Mouse (Mus musculus): ENCODE measurements around the gene Zfp536.

The Zfp536 gene

GRCm38 (mm10) chr7:37559851-37560250, 213.6 kb downstream of the Zfp536 start:
- no peak for DNase-seq (ENCODE audit: inconsistent age in 2 of 2, low spot score in 1 of 2)

DNA sequence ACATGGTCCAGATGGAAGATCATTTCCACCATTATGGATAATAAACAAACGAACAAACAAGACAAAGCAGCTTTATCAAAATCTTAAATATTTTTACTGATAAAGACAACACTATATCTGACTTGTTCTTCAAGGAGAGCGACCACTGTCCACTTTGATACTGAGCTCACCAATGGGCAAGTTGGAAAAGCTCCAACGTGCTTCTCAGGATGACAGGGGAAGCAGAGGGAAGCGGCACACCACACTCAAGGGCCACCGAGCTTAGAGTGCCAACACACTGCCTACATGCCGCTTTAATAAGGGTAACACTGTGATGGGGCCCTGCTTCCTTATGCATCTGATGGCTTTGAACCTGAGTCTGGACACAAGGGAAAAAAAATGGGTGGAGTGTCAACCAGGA, 214.1 kb downstream of the Zfp536 start:
- DNase-seq (ENCODE audit: inconsistent age in 2 of 2, low spot score in 1 of 2), result no peak

DNA sequence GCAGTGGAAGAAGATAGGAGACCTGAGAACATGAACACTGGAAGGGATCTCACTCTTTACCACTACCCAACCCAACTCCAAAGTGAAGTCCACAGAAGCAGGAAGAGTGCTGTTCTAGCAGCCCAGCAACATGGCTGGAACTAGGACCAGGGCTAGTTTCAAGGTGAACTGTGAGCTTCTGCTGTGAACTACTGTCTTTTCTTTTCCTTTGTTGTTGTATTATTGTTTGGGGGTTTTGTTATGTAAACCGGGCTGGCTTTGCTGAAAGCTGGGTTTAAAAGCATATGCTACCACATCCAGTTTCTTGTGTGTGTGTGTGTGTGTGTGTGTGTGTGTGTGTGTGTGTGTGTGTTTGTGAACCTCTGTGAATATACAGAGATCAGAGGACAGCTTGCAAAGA, 216.6 kb downstream of the Zfp536 start:
- DNase-seq (ENCODE audit: inconsistent age in 2 of 2, low spot score in 1 of 2), result no peak

DNA sequence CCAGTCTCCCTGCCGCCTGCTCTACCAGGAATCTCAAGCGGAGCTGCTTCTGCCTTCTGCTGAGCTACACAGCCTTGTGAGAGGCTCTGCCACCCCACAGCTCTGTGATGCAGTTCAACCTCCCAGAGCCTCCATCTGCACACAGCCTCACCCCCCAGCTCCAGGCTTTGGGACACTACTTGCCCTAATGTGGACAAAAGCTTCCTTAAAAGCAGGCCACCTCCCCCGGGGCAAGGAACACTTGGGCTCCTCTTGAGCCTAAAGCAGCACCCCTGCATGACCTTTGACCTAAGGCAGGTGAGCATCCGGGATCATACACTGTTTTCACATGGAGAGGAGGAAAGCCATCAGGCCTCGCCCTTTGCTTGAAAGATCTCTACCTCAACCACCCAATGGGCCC, 219.0 kb downstream of the Zfp536 start:
- no peak for DNase-seq (ENCODE audit: inconsistent age in 2 of 2, low spot score in 1 of 2)

DNA sequence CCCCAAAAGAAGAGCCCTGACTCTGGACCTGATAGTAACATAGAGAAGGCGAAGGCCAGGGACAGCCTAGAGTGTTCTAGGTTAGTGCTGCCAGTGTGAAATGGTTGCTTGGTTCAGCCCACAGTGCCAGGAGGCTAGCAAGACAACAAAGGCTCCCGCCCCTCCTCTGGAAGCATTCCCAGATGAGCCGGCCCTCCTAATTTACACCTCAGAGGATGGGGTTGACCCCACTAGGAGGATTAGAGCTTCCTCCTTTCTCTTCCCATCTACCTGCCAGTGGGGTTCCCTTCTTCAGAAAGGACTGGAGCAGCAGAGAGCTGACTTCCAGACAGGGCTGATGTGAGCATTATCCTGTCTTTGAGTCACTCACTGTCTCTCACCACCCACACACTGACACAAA, 219.8 kb downstream of the Zfp536 start:
- no peak for DNase-seq (ENCODE audit: inconsistent age in 2 of 2, low spot score in 1 of 2)

DNA sequence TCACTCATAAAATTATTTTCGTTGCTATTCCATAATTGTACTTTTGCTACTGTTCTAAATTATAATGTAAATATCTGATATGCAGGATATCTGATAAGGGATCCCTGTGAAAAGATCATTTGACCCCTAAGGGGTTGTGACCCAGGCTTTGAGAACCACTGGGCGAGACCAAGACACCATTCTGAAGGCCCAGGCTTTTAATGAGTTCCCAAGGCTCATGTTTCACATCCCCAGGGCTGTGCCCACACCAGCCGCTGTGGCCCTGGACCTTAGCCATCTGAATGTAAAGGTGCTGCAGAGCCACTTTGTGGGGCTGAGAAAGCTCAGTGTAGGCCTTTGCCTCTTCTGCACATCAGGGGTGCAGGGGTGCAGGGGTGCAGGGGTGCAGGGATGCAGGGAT, 221.1 kb downstream of the Zfp536 start:
- no peak for DNase-seq (ENCODE audit: inconsistent age in 2 of 2, low spot score in 1 of 2)

DNA sequence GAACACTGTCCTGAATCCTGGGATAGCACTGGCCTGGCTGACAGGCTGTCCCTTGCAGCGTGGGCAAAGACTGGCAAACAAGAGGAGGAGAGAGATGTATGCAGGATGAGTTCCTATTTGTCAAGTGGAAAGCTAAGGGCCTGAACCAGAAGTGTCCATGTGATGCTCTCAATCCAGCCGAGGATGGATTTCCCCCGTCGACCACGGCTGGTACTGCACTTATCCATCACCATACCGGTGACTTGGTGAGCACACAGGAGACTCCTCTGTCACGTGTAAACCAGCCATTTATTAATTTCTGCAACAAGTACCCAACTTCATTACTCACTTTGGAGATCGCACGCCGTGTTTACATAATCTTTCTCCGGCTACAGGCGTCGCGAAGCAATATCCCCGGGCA, 224.6 kb downstream of the Zfp536 start:
- DNase-seq (ENCODE audit: inconsistent age in 2 of 2, low spot score in 1 of 2), result no peak

GRCm38 (mm10) chr7:37544011-37544410, 229.4 kb downstream of the Zfp536 start:
- DNase-seq (ENCODE audit: inconsistent age in 2 of 2, low spot score in 1 of 2), result no peak

DNA sequence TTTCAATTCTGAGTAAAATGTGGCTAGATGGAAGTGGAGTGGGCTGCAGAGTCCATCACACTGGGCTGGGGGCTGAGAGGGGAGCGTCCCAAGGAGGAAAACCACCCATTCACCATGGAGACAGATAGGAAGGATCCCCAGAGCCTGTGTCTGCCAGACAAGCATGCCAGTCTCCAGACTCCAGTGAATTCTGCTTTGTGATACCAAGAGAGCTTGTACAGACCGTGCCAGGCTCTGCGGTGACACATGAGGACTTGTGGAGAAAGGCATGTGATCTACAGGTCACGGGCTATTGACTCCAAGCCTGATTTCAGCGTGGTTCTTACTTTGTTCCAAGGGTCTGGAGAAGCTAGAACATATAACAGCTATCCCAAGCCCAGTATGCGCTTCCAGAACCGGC, 230.5 kb downstream of the Zfp536 start:
- no peak for DNase-seq (ENCODE audit: inconsistent age in 2 of 2, low spot score in 1 of 2)

- no peak for DNase-seq (ENCODE audit: inconsistent age in 2 of 2, low spot score in 1 of 2)
These were observed 242.3 kb downstream of the Zfp536 start for GRCm38 (mm10) chr7:37531166-37531565.

- no peak for DNase-seq (ENCODE audit: inconsistent age in 2 of 2, low spot score in 1 of 2)
These were observed 245.1 kb downstream of the Zfp536 start for GRCm38 (mm10) chr7:37528311-37528710.

DNA sequence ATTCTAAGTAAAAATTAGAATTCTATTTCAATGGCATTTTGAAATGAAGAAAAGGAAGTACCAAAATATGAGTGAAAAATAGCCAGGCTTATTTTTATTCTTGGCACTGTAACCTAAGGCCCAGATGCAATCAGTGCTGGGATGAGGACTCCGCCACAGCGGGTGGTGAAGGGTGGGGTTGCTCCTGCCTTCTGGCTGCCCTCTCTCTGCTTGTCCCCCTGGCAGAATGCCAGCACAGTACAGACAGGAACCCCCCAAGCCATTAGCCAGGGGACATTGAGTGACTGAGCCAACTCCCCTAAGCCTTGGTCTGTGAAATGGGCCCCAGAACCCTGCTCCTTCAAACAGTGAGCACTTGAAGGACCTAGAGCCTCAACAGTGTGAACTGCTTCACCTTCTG, 245.6 kb downstream of the Zfp536 start:
- DNase-seq (ENCODE audit: inconsistent age in 2 of 2, low spot score in 1 of 2), result no peak

DNA sequence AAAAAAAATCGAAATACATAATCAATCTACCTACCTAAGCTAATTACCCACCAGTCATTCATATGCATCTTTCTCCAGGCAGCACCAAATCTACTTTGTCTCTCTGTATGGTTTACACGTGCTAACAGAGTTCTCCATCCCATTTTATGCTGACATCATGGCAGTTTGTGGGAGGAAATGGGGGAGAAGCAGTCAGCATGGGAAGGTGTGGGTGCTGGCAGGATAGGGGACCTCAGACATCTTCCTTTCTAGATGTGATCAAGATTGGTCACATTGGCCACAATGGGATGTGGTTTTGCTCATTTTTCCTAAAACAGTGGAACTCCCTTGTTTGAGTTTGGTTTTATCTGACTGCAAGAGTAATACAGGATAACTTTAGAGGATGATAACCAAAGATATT, 252.0 kb downstream of the Zfp536 start:
- DNase-seq (ENCODE audit: inconsistent age in 2 of 2, low spot score in 1 of 2), result no peak

- DNase-seq (ENCODE audit: inconsistent age in 2 of 2, low spot score in 1 of 2), result no peak
These were observed 262.3 kb downstream of the Zfp536 start for GRCm38 (mm10) chr7:37510933-37511675.

DNA sequence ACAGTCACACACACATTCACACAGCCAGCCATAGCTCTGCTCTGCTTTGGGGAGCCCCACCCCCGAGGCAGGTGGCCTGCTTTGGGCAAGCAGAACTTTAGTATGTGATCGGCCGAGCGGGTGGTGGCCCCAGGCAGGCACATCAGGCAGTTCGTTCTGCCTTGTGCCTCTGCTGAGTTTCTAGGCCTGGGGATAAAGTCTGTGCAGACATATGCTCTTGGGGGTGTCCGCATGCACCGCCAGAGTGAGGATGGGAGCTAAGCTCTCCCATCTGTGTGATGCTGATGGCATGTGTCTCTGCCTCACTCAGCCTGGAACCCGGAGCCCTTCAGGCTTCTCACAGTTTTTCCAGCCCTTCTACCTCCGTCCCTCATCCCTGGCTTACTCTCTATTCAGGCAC, 263.7 kb downstream of the Zfp536 start:
- no peak for DNase-seq (ENCODE audit: inconsistent age in 2 of 2, low spot score in 1 of 2)

- DNase-seq (ENCODE audit: inconsistent age in 2 of 2, low spot score in 1 of 2), result no peak
These were observed 267.9 kb downstream of the Zfp536 start for GRCm38 (mm10) chr7:37505548-37505947.

DNA sequence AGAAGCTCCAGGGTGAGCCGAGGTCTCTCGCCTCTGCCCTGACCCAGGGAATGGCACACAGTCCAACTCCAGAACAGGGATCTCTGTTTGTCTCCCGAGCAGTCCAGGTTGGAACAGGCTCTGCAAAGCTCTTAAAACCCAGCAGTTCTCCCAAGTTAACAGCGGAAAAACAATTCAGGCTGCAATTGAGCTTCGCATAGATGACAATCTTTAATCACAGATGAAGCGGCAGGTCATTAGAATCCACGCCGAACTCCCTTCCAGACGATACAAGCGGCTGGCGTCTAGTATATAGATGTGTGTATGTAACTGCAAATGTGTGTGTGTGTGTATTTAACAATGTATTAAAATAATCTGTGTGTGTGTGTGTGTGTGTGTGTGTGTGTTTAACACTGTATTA, 268.3 kb downstream of the Zfp536 start:
- DNase-seq (ENCODE audit: inconsistent age in 2 of 2, low spot score in 1 of 2), result no peak

DNA sequence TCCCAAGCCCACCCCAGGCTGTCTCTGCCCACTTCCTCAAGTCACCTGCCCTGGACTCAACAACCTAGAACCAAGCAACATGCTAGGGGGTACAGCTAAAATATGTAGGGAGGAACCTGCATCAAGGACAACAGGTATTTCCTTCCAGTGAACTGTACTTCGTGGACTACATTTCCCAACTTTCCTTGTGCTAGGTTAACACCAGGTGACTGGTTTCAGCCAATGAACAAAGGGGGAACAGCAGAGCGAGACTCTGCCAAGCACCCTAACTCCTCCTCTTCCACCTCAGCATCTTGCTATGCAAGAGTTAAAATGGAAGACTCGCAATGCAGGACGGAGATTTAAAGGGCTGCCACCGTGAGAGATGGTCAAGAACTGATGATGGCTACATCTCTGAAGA, 274.6 kb downstream of the Zfp536 start:
- no peak for DNase-seq (ENCODE audit: inconsistent age in 2 of 2, low spot score in 1 of 2)

DNA sequence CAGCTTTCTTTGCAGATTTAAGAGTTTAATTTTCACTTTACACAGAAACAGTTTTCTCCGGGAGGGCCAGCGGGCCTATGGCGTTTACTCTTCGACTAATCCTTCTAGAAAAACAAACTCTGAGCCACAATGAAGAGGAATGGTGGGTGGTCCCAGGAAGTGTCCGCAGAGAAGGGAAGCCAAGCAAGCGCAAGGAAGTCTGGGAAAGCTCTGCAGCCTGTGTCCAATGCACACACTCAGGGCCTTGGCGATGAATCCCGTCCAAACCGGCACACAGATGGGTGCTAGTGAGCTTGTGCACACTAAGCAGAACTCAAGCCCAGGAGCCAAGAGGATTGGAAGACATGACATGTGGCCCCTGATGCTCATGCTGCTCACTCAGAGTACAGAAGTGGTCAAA, 276.9 kb downstream of the Zfp536 start:
- DNase-seq (ENCODE audit: inconsistent age in 2 of 2, low spot score in 1 of 2), result no peak

DNA sequence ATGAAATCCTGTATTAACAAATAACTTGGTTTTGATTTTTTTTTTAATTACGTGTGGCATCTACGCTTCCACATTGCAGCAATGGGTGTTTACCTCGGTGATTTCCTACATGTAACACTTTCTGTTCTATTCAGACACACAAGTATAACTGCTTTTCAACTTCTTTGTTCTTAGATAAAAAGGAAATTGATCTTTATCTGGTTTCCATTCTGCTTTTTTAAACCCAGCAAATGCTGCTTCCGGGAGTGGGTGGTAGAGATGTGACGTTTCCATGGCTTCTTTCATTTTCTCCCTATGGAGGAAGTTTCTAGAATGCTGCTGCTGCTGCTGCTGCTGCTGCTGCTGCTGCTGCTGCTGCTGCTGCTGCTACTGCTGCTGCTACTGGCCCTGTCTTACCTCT, 283.1 kb downstream of the Zfp536 start:
- DNase-seq (ENCODE audit: inconsistent age in 2 of 2, low spot score in 1 of 2), result no peak

DNA sequence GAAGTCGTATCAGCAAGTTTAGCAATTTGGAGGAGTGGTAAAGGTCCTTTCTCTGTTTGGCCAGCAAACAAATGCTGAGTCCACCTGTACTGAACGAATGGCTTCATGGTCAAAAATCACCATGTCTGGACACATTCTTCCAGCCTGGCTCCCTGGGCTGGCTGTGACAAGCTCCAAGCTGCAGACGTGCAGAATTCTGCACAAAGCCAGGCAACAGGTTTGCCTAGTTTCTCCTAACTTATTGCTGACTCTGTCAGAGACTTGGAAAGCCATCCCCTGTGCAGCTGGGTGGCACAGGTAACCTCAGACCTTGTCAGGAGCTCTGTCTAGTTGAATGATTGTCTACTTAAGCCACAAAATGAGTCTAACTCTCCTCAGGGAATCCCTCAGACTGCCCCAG, 288.5 kb downstream of the Zfp536 start:
- DNase-seq (ENCODE audit: inconsistent age in 2 of 2, low spot score in 1 of 2), result no peak

DNA sequence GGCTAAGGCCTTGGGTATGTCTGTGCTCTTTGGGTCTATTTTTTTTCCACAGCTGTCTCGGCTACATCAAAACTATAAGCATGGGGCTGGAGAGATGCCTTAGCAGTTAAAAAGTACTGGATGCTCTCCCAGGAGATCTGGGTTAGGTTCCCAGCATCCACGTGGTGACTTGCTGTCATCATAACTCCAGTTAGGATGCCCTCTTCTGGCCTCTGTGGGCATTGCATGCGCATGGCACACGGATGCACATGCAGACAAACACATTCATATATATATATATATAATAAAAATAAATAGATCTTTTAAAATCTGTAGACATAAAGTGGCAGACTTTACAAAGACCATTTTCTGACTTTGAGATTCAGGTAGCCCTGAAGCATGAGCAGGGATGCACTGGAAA, 290.9 kb downstream of the Zfp536 start:
- peak in 1 of 2 experiments; percentile 35 for DNase-seq (ENCODE audit: inconsistent age in 2 of 2, low spot score in 1 of 2)

DNA sequence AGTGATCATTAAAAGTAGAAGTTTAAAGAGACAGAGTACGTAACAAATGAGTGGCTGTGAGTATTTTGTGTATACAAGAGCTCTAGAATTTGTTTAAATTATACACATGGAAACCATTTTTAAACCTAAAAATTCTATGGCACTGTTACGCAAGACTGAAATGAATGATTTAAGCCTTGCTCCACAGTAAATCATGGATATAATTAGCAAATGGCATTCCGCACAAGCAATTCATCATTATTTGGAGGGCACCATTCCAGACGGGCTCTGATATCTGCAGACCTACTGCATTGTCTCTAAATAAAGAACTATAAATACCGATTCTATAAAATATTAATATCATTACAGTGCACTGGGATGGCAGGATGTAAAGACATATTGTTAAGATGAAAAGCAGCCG, 292.3 kb downstream of the Zfp536 start:
- DNase-seq (ENCODE audit: inconsistent age in 2 of 2, low spot score in 1 of 2), result no peak
